Mouse (Mus musculus) liver, adult 2 months (tissue): ENCODE measurements at regions not wholly inside any gene's neighbourhood (a gene's known extent, or its start where the extent isn't known, plus 50 kb on each side); places are given as distances from the start of the nearest gene placed in this dataset.

ENCODE experiments used
- CTCF ChIP-seq: fragments of 200-500 bp; IDR thresholded peaks from 2 replicates; pipeline ENCODE4 v1.5.1; 2011; ENCODE audit warnings: low read depth, low read length, control low read depth
- POLR2A ChIP-seq: fragments of 200-500 bp; IDR thresholded peaks from 2 replicates; pipeline ENCODE4 v1.6.1; 2011; ENCODE audit warnings: low read length, control low read depth; ENCODE audit not compliant: insufficient read depth; ENCODE audit errors: extremely low read depth

- no peak for TF ChIP-seq POLR2A
- no peak for TF ChIP-seq CTCF
Measured at GRCm38 (mm10) chr17:79154138-79154537, 102.4 kb downstream of the Qpct start.
